Mouse (Mus musculus) gonadal fat pad, adult 2 months (tissue): ENCODE data around the gene Lrrc14b. TPM values are rescaled to one million over a fixed set of nuclear protein-coding genes. Genes with fewer than 3 reads are reported as not detected.
A peak's percentile ranks its signal among the peaks of the same experiment; 100 is the strongest.

Experiments
- DNase-seq: peaks from one replicate; pipeline ENCODE4 v3.0.0-alpha.2; 2012; ENCODE audit warnings: low read depth
- polyA plus RNA-seq: library from polyadenylated mRNA; depleted of rRNA; stranded (reverse); fragments of >200 nt; gene quantifications from 2 replicates; pipeline ENCODE4 v1.2.3, GENCODE M21; 2012; rRNA removed

Gene Lrrc14b
- polyA plus RNA-seq = 1.2 and 2.1 TPM in 2 replicates

- no peak for DNase-seq
Observed at GRCm38 (mm10) chr13:74363859-74364235, at the start of gene Lrrc14b. Gene Lrrc14b (minus strand): TSS chr13:74364005.

GRCm38 (mm10) chr13:74399298-74399839, 35.6 kb upstream of the Lrrc14b start, which contains the start of gene Ftl1-ps1:
Gene Ftl1-ps1 (plus strand): TSS chr13:74399694.
- no peak for DNase-seq

GRCm38 (mm10) chr13:74391156-74391555, 27.4 kb upstream of the Lrrc14b start:
- DNase-seq = no peak

- DNase-seq = peak; percentile 44
Observed at GRCm38 (mm10) chr13:74390371-74390990, 26.7 kb upstream of the Lrrc14b start, which contains the start of gene Zfp72. Gene Zfp72 (minus strand): TSS chr13:74390836.

- DNase-seq = no peak
Observed at GRCm38 (mm10) chr13:74389730-74390129, 25.9 kb upstream of the Lrrc14b start.

DNA sequence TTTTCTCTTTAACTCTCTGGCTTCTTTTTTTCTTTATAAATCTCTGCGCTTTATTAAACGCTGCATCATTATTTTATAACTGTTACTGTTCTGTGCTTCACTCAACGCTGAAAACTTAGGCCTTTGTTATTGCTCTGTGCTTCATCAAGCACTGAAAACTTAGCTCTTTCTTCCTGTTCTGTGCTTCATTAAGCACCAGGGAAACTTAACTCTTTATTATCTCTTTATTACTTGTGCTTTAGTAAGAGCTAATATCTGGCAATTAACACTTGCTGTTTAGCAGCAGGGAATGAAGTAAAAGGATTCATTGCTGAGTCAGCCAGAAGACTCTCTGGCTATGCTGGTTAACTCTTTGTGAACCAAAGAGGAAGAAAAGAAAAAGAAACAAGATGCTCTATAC, 18.5 kb upstream of the Lrrc14b start:
- no peak for DNase-seq

DNA sequence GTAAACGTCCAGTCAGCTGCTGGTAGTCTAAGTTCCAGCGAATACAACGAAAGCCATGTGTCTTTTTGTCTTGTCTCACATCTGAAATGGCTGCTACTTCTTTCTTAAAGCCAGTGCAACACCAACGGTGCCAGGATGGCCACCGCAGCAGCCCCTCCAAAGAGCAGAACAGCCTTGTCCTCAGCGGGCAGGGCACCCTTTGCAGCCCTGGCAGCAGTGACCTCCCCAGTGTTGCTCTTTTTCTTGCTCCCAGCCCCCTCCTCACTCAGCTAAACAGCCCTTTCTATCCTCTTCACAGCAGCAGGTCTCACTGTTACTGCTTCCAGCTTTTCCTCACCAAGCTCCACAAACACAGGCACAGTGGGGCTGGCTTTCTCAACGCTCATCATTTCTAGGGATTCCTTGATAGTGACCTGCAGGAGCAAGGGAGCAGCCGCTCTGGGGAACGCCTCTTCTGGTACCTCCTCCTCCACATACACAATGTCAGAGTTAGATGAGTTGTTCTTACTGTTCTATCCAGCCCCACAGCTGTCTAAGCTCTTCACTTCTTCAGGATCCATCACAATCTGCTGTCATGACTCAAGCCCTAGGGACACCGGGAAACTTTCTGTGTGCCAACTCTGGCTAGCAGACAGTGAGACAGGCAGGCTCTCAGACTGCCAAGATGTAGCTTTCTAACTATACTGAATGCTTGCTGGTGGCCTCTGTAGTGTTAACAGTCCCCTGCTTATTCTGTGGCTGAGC, 17.9 kb upstream of the Lrrc14b start:
- DNase-seq = no peak

GRCm38 (mm10) chr13:74363176-74363858, 488 bp downstream of the Lrrc14b start:
- DNase-seq = no peak

DNA sequence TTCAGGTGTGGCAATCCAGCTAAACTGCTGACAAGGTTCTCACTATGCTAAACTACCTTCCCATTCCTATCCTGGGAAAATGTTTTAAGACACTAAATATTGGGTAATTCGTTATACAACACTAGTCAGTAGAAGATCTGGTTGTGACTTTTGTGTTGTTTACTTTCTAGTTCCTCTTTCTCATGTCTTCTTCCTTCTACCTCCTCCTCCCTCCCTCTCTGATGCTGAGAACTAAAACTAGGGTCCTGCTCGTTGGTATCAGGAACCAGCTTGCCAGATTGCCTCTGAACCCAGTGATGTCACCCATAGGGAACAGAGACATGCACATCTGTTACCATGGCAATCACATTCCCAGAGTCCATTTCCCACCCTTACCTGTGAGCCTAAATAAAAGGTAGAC, 1.6 kb downstream of the Lrrc14b start:
- no peak for DNase-seq

DNA sequence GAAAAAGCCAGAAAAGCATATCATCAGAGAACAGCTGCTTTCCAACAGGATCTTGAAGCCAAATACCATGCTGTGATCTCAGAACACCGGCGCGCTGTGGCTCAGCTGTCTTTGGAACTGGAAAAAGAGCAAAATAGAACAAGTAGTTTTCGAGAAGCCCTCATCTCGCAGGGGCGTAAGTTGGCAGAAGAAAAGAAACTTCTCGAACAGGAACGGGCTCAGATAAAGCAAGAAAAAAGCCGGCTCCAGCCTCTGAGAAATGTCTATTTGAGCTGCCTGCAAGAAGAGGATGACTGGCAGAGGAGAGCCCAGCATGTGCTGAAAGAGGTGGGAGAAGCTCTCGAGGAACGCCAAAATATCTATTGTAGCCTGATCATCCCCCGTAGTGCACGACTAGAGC, 7.3 kb downstream of the Lrrc14b start:
- no peak for DNase-seq

GRCm38 (mm10) chr13:74350435-74350906, 13.3 kb downstream of the Lrrc14b start:
- no peak for DNase-seq

DNA sequence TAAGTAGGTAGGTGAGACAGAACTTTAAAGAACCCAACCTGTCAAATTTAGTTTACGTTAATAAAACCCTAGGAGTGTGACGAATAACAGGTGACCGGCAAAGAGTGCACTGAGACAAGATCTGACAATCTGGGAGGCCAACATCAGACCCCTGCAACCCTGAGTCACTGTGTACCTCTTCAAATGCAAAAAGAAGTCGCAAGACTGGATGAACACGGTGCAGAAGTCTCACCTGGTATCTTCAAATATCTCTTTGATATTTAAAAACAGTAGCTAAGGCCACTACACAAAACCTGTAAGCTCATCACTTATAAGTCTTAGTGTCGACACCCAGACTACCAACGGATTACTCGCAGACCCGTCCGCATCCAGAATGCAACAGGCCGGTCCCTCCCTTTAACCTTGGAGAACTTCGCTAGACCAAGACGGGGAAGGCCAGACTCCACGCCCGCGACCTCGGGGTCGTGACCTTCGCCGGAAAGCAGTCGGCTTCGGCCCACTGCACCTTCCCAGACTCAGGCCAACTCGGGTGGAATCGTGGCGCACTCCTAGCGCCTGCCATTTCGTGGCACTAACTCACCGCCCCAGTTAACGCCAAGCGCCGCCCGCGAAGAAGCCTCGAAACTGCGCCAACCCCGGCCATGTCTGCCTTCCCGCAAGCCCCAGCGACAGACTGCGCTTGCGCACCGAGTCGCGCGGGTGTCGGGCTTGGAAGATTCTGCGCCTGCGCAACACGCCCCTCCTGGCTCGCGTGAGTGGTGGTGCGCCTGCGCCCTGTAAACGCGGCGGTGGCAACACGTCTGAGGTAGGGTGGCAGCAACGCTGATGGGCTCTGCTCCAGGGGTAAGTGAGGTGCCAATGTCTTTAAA, 14.0 kb downstream of the Lrrc14b start, which contains the start of the genes Sdha and Ccdc127:
Gene Sdha, minus strand, starts transcription at position 715 of the 869 bp plus-strand sequence.
Gene Ccdc127, plus strand, starts transcription at position 744 of the 869 bp plus-strand sequence.
- DNase-seq = peak; percentile 67

GRCm38 (mm10) chr13:74341036-74341435, 22.8 kb downstream of the Lrrc14b start:
- no peak for DNase-seq

GRCm38 (mm10) chr13:74329321-74329720, 34.5 kb downstream of the Lrrc14b start:
- no peak for DNase-seq

DNA sequence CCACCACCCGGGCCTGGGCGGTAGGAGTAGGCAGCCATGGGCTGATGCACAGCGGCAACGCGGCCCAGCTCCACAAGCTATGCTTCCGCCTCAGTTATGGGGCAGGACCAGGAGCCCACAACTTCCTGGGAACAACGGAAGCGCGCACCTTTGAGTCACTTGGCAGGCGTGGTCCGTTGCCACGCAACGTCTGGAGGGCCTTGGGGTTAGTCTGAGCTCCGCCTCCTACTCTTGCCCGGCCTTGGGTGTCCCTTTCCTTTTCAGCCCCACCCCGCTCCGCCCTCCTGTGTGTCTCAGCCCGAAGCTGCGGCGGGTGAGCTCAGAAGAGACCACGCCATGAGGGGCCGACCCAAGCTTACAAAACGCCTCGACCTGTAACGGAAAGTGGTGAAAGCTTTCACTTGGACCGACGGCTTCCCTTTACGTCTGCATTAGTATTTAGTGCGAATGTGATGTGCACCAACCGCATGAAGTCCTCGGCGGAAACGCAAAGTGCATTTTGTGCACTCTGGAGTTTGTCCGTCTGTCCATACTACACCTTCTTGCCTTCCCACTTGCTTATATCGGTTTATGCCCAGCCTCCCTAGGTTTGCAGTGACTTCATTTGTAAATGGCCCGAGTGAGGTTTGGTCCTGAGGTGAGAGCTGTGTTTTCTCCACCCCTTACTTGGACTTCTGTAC, 46.5 kb downstream of the Lrrc14b start, which contains the start of gene Pdcd6:
Gene Pdcd6, minus strand, starts transcription at position 411 of the 680 bp plus-strand sequence.
- peak; percentile 82 for DNase-seq

- DNase-seq = no peak
Observed at GRCm38 (mm10) chr13:74316789-74317169, 47.0 kb downstream of the Lrrc14b start.

DNA sequence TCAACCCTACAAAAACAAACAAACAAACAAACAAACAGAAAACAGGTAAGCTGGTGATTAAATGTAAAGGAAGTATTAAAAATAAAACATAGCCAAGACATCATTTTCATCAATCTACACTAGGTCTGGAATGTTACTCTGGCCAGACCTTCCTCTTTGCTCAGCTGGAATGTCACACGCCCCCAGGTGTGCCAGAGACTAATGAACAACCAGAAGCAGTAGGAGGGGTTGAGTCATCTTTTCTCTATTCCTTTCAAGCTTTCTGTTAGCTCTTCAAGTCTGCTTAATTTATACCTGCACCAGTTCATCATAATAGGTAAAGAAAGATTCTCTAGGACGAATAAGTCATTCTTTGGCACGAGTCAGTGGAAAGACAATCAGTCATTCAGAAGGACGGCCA, 47.4 kb downstream of the Lrrc14b start:
- no peak for DNase-seq

DNA sequence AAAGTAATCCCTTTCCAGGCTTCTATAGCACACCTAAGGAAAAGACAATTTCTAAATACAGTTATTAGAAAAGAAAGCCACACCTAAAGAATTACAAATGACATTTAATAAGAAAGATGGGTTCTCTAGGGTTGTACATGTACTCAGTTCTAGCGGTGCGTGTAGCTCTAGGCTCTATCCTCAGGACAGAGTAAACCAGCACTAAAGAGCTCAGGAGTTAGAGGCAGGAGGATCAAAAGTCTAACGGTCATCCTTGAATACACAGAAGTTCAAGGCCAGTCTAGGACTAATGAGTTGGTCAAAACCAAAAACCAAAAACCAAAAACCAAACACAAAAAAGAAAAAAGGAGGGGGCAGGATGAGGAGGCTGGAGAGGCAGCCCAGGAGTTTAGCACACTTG, 49.2 kb downstream of the Lrrc14b start:
- no peak for DNase-seq
